Mouse (Mus musculus) intestine, embryonic 14.5 days (tissue): Measurements from ENCODE around the gene Ap2a2. TPM values are rescaled to one million over a fixed set of nuclear protein-coding genes. Genes with fewer than 3 reads are reported as not detected.
"Not testable (repeated sequence)": the region's sequence is repeated elsewhere in the genome, so short reads cannot be mapped to it uniquely, and the experiment has no call there.

Experiments
- ATAC-seq: fragments of 200-750 bp; cut with Nextera tagmentation; replicated peaks from 2 replicates; pipeline ENCODE4 v1.8.0; 2017; ENCODE audit warnings: low read depth, moderate number of reproducible peaks, moderate TSS enrichment, moderate library complexity; ENCODE audit not compliant: low FRiP score, low TSS enrichment
- DNase-seq: peaks from one replicate; pipeline ENCODE4 v3.0.0-alpha.2; 2018; ENCODE audit warnings: low spot score
- H3K27ac ChIP-seq: fragments of 300-500 bp; sonication (generic); 2 replicates; pipeline ENCODE4 v1.5.1; 2014; ENCODE audit warnings: low read depth, mild to moderate bottlenecking, control low read depth
- H3K27me3 ChIP-seq: fragments of 300-500 bp; sonication (generic); replicated peaks from 2 replicates; pipeline ENCODE4 v1.6.1; 2014; ENCODE audit warnings: low read length, control low read depth; ENCODE audit not compliant: control insufficient read depth, insufficient read depth
- H3K36me3 ChIP-seq: fragments of 300-500 bp; sonication (generic); 2 replicates; pipeline ENCODE4 v1.6.1; 2014; ENCODE audit warnings: low read length, control low read depth; ENCODE audit not compliant: control insufficient read depth, insufficient read depth
- H3K4me1 ChIP-seq: fragments of 300-500 bp; sonication (generic); replicated peaks from 2 replicates; pipeline ENCODE4 v1.6.1; 2014; ENCODE audit warnings: low read length, control low read depth, mixed read lengths; ENCODE audit not compliant: control insufficient read depth, insufficient read depth
- H3K4me2 ChIP-seq: fragments of 300-500 bp; sonication (generic); 2 replicates; pipeline ENCODE4 v1.6.1; 2014; ENCODE audit warnings: low read length
- H3K4me3 ChIP-seq: fragments of 300-500 bp; sonication (generic); 2 replicates; pipeline ENCODE4 v1.5.1; 2014; ENCODE audit warnings: low read depth, low read length, control low read depth, mixed read lengths
- H3K9ac ChIP-seq: fragments of 300-500 bp; sonication (generic); 2 replicates; pipeline ENCODE4 v1.6.1; 2014; ENCODE audit warnings: mild to moderate bottlenecking, low read length
- H3K9me3 ChIP-seq: fragments of 300-500 bp; sonication (generic); 2 replicates; pipeline ENCODE4 v1.6.1; 2016; ENCODE audit warnings: low read length, control low read depth; ENCODE audit not compliant: control insufficient read depth
- WGBS: fragments of 180-500 bp; shearing (Covaris S2); extraction: QIAGEN DNeasy Blood & Tissue Kit; methylation state at CpG from one replicate; pipeline ENCODE4 v1.1.7; 2014; 5-methylcytosine and 5-hydroxymethylcytosine counted together
- microRNA-seq: library from miRNA; unstranded; fragments of <30 nt; microRNA quantifications from one replicate; pipeline ENCODE4, GENCODE M21; 2016
- polyA plus RNA-seq: library from polyadenylated mRNA; unstranded; fragments of >200 nt; fragmentation: Nextera tagmentation; extraction: Ambion mirVana; gene quantifications from 2 replicates; pipeline ENCODE4 v1.2.1, GENCODE M21; 2014

The Ap2a2 gene
- polyA plus RNA-seq, 1 experiment from 2014 or later = 70.0 TPM

DNA sequence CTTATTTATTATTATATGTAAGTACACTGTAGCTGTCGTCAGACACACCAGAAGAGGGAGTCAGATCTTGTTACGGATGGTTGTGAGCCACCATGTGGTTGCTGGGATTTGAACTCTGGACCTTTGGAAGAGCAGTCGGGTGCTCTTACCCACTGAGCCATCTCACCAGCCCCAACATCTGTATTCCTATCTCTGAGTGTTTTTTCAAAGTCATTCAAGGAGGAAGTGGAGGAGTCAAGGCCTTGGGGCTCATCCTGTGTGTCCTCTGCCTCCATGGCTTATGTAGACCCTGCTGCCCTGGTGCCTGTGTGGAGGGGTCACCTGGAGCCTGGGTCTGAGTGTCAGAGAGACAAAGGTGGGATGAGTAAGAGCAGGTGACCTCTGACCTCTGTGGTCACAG lies 107.1 kb downstream of the Ap2a2 start:
- WGBS = 72% methylated on average over 3 of the region's 3 CpGs
- H3K9ac ChIP-seq, H3K9me3 ChIP-seq, DNase-seq, H3K4me3 ChIP-seq, H3K36me3 ChIP-seq, ATAC-seq, H3K4me2 ChIP-seq, H3K27me3 ChIP-seq, H3K4me1 ChIP-seq, H3K27ac ChIP-seq: not testable (repeated sequence)

DNA sequence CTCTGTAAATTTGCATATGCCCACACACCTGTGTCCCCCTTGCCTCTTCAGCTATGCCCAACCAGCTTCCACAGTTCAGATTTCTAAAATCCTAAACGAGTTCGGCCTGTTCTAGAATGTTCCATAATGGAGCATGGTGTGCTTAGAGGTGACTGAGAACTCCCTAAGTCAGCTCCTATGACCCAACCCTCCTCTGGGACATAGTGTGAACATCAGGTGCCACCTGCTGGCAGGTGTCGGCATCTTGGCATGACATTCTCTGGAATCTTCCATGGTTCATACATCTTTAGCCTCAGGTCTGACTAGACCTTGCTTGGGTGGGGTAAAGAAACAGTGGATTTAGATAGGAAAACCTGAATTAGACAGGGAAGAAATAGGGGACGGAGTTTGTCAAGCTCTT lies 109.0 kb downstream of the Ap2a2 start:
- DNase-seq (no peak), ATAC-seq (no peak)
- Histone ChIP-seq H3K9ac (no peak overlapping the region), H3K9me3 (no peaks in the 10 kb centered on the region), H3K4me2 (no peak overlapping the region), H3K4me1 (no peaks in the 10 kb centered on the region), H3K4me3 (no peak overlapping the region), H3K27ac (no peak overlapping the region), H3K36me3 (no peaks in the 10 kb centered on the region), H3K27me3 (no peaks in the 10 kb centered on the region)
- WGBS = 81% methylated on average over 4 of the region's 4 CpGs

DNA sequence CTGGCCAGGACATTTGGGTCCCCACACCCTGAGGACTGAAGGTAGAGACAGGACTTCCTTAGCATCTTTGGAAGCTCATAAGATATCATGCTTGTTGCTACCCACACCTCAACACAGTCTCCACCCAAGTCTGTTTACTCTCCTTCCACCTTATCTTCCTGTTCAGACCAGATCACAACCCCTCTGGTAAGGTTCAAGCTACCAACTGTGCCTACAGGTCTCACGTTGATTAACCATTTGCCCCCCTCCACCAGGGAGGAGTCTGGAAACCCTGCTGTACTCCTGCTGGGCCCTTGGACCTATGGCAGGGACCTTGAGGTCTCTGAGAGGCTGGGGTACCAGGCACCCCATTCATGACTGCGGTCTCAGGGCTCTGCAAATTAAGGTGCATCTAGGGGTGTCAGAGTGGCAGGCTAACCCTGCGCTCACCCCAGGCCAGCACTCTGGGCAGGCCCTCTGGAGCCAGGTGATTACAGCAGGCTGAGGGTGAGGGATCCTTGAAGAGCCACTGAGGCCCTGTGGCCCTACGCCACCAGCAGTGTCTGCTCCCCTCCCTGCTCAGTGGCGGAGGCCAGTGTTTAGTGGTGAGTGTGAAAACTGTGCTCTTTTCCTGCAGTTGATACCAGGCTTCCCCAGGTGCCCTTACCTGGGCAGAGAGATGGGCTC lies 109.8 kb downstream of the Ap2a2 start:
- Histone ChIP-seq H3K27me3 (no peaks in the 10 kb centered on the region), H3K4me3 (no peak overlapping the region), H3K9ac (no peak overlapping the region), H3K4me1 (no peaks in the 10 kb centered on the region), H3K4me2 (no peak overlapping the region), H3K9me3 (no peaks in the 10 kb centered on the region), H3K36me3 (no peaks in the 10 kb centered on the region), H3K27ac (no peak overlapping the region)
- ATAC-seq = no peak
- no peak for DNase-seq
- 76% methylated on average over 5 of the region's 5 CpGs for WGBS

- H3K4me1 ChIP-seq = no peaks in the 10 kb centered on the region
- no peak overlapping the region for H3K9ac ChIP-seq
- no peaks in the 10 kb centered on the region for H3K36me3 ChIP-seq
- no peak overlapping the region for H3K4me2 ChIP-seq
- H3K4me3 ChIP-seq = no peak overlapping the region
- ATAC-seq = no peak
- H3K27ac ChIP-seq = no peak overlapping the region
- H3K27me3 ChIP-seq = no peaks in the 10 kb centered on the region
- WGBS = 79% methylated on average over 4 of the region's 4 CpGs
- no peak for DNase-seq
- H3K9me3 ChIP-seq = no peaks in the 10 kb centered on the region
Measured at GRCm38 (mm10) chr7:141678922-141679321, 116.9 kb downstream of the Ap2a2 start.

Small RNA genes lying within 50 kb of the gene (microRNA-seq; reads per million reads assigned to microRNA genes)
- 0.85 reads per million, percentile 4 among the genes with 10 or more reads in this experiment for gene Mir7063

Other genes with a start within 250 kb of the Ap2a2 start
- 86.2 and 90.9 TPM in 2 replicates for gene Deaf1, start 234.5 kb upstream of the Ap2a2 start, polyA plus RNA-seq
- gene Tmem80, start 234.4 kb upstream of the Ap2a2 start, polyA plus RNA-seq = 23.1 and 27.0 TPM in 2 replicates
- 49.4 and 61.2 TPM in 2 replicates for gene Eps8l2, start 223.3 kb upstream of the Ap2a2 start, polyA plus RNA-seq
- 339 and 344 TPM in 2 replicates for gene Taldo1, start 170.0 kb upstream of the Ap2a2 start, polyA plus RNA-seq
- 49.2 and 56.2 TPM in 2 replicates for gene Gatd1, start 148.0 kb upstream of the Ap2a2 start, polyA plus RNA-seq
- 1.5 and 1.8 TPM in 2 replicates for gene Cend1, start 132.7 kb upstream of the Ap2a2 start, polyA plus RNA-seq
- gene Slc25a22, start 124.3 kb upstream of the Ap2a2 start, polyA plus RNA-seq = 34.7 and 35.3 TPM in 2 replicates
- gene Pidd1, start 118.1 kb upstream of the Ap2a2 start, polyA plus RNA-seq = 10.6 and 11.5 TPM in 2 replicates
- 1,554 and 1,709 TPM in 2 replicates for gene Rplp2, start 114.8 kb upstream of the Ap2a2 start, polyA plus RNA-seq
- gene Pnpla2, start 107.0 kb upstream of the Ap2a2 start, polyA plus RNA-seq = 24.6 and 30.2 TPM in 2 replicates
- 13.8 and 14.0 TPM in 2 replicates for gene Cracr2b, start 101.1 kb upstream of the Ap2a2 start, polyA plus RNA-seq
- gene Cd151, start 94.8 kb upstream of the Ap2a2 start, polyA plus RNA-seq = 73.4 and 73.5 TPM in 2 replicates
- gene Polr2l, start 87.0 kb upstream of the Ap2a2 start, polyA plus RNA-seq = 67.7 and 73.4 TPM in 2 replicates
- gene Tspan4, start 86.9 kb upstream of the Ap2a2 start, polyA plus RNA-seq = 75.1 and 83.9 TPM in 2 replicates
- gene Chid1, start 22.3 kb upstream of the Ap2a2 start, polyA plus RNA-seq = 39.0 and 42.1 TPM in 2 replicates
- gene Muc6, start 93.1 kb downstream of the Ap2a2 start, polyA plus RNA-seq = 0.23 and 0.24 TPM in 2 replicates
- gene Muc2, start 128.2 kb downstream of the Ap2a2 start, polyA plus RNA-seq = 1.1 and 1.6 TPM in 2 replicates
- gene Muc5ac, start 226.8 kb downstream of the Ap2a2 start, polyA plus RNA-seq = not detected in 2 replicates